Mouse (Mus musculus) ES-Bruce4 (cell line): ENCODE data around the gene Clic4.

ENCODE experiments used
- CTCF ChIP-seq: IDR thresholded peaks from one replicate; pipeline ENCODE4 v1.8.1; 2011; ENCODE audit warnings: low read depth, low read length
- EP300 ChIP-seq: IDR thresholded peaks from 2 replicates; pipeline ENCODE4 v1.6.1; 2011; ENCODE audit warnings: low read depth, low read length; ENCODE audit not compliant: insufficient read depth
- POLR2A ChIP-seq: IDR thresholded peaks from one replicate; pipeline ENCODE4 v1.8.1; 2011; ENCODE audit warnings: low read length; ENCODE audit not compliant: insufficient read depth

GRCm38 (mm10) chr4:135238706-135239510 lies 33.7 kb downstream of the Clic4 start:
- TF ChIP-seq CTCF (no peak), POLR2A (no peak), EP300 (no peak)
